Mouse (Mus musculus) CH12.LX (cell line): ENCODE measurements around the gene Tmem50a. TPM values are rescaled to one million over a fixed set of nuclear protein-coding genes. Genes with fewer than 3 reads are reported as not detected.
A peak's percentile ranks its signal among the peaks of the same experiment; 100 is the strongest.

Experiments used
- DNase-seq: peaks from one replicate; pipeline ENCODE4 v3.0.0-alpha.2; 2013; ENCODE audit errors: extremely low read depth
- H3K27ac ChIP-seq: 2 replicates; pipeline ENCODE4 v1.5.1; 2012; ENCODE audit warnings: low read depth, mild to moderate bottlenecking, control low read depth, moderate library complexity; ENCODE audit not compliant: insufficient read depth
- H3K27me3 ChIP-seq: replicated peaks from 2 replicates; pipeline ENCODE3; 2012; ENCODE audit warnings: inconsistent platforms
- H3K36me3 ChIP-seq, 2 experiments: replicated peaks in 1 of 2; 2 replicates each; pipeline versions ENCODE3 to v1.6.1; 2012; ENCODE audit warnings: inconsistent platforms in 1 of 2, low read length in 1 of 2, mild to moderate bottlenecking in 1 of 2, mixed read lengths in 1 of 2, moderate library complexity in 1 of 2; ENCODE audit not compliant: control insufficient read depth in 1 of 2, insufficient read depth in 1 of 2
- H3K4me1 ChIP-seq, 2 experiments: 2 replicates each; pipeline ENCODE4 v1.6.1; 2012; ENCODE audit warnings: inconsistent platforms in 1 of 2, moderate library complexity in 1 of 2; ENCODE audit not compliant: insufficient read depth in 2 of 2, control insufficient read depth in 1 of 2
- H3K4me2 ChIP-seq: 2 replicates; pipeline ENCODE4 v1.6.1; 2012; ENCODE audit warnings: low read depth, mild to moderate bottlenecking, control low read depth; ENCODE audit not compliant: poor library complexity, insufficient read depth, severe bottlenecking
- H3K4me3 ChIP-seq, 3 experiments: fragments of 150-350 bp in 1 of 3; sonication (generic) in 1 of 3; replicated peaks in 1 of 3; 2 replicates each; pipeline versions ENCODE3 to v1.5.1; 2011 to 2012; ENCODE audit warnings: low read depth in 2 of 3, low read length in 2 of 3, mild to moderate bottlenecking in 2 of 3, moderate library complexity in 2 of 3, control low read depth in 1 of 3, improper control_type of control experiment in 1 of 3, inconsistent platforms in 1 of 3, mixed read lengths in 1 of 3; ENCODE audit not compliant: poor library complexity in 1 of 3
- H3K79me2 ChIP-seq: replicated peaks from 2 replicates; pipeline ENCODE4 v1.6.1; 2012; ENCODE audit warnings: mild to moderate bottlenecking, moderate library complexity; ENCODE audit not compliant: control insufficient read depth, poor library complexity, insufficient read depth, severe bottlenecking; ENCODE audit errors: extremely low read depth
- H3K9ac ChIP-seq: 2 replicates; pipeline ENCODE4 v1.6.1; 2012; ENCODE audit warnings: low read depth, mild to moderate bottlenecking, control low read depth, moderate library complexity; ENCODE audit not compliant: insufficient read depth
- H3K9me3 ChIP-seq: replicated peaks from 2 replicates; pipeline ENCODE3; 2012; ENCODE audit warnings: low read length, inconsistent platforms, mixed read lengths
- CTCF ChIP-seq, 2 experiments: IDR thresholded peaks in 1 of 2; conservative IDR thresholded peaks in 1 of 2; 2 replicates each; pipeline ENCODE4 v1.5.1; 2011 to 2012; ENCODE audit warnings: low read depth in 2 of 2, low read length in 2 of 2, improper control_type of control experiment in 1 of 2, inconsistent platforms in 1 of 2, mild to moderate bottlenecking in 1 of 2, moderate library complexity in 1 of 2
- ELF1 ChIP-seq: IDR thresholded peaks from 2 replicates; pipeline ENCODE4 v1.6.1; 2014; ENCODE audit warnings: low read depth, mild to moderate bottlenecking, inconsistent platforms, low read length, improper control_type of control experiment
- GABPA ChIP-seq: IDR thresholded peaks from 2 replicates; pipeline ENCODE4 v1.6.1; 2012; ENCODE audit warnings: low read depth, low read length, improper control_type of control experiment, inconsistent platforms; ENCODE audit not compliant: insufficient replicate concordance
- IRF4 ChIP-seq: IDR thresholded peaks from 2 replicates; pipeline ENCODE4 v1.6.1; 2014; ENCODE audit warnings: low read depth, mild to moderate bottlenecking, inconsistent platforms, low read length, improper control_type of control experiment
- JUND ChIP-seq: conservative IDR thresholded peaks from 2 replicates; pipeline ENCODE4 v1.6.1; 2011; ENCODE audit warnings: low read depth, low read length, improper control_type of control experiment
- KAT2A ChIP-seq: IDR thresholded peaks from 2 replicates; pipeline ENCODE4 v1.6.1; 2012; ENCODE audit warnings: low read length, improper control_type of control experiment, inconsistent platforms; ENCODE audit not compliant: insufficient replicate concordance
- MAFK ChIP-seq: IDR thresholded peaks from 2 replicates; pipeline ENCODE4 v1.6.1; 2011; ENCODE audit warnings: low read length, improper control_type of control experiment; ENCODE audit not compliant: insufficient replicate concordance
- MEF2A ChIP-seq: IDR thresholded peaks from 2 replicates; pipeline ENCODE4 v1.6.1; 2014; ENCODE audit warnings: low read depth, mild to moderate bottlenecking, inconsistent platforms, low read length, improper control_type of control experiment, borderline replicate concordance
- MYC ChIP-seq: IDR thresholded peaks from 2 replicates; pipeline ENCODE4 v1.6.1; 2011; ENCODE audit warnings: low read depth, mild to moderate bottlenecking, improper control_type of control experiment, low read length
- NELFE ChIP-seq: IDR thresholded peaks from 2 replicates; pipeline ENCODE4 v1.6.1; 2011; ENCODE audit warnings: low read depth, low read length, improper control_type of control experiment
- NRF1 ChIP-seq: IDR thresholded peaks from 2 replicates; pipeline ENCODE4 v1.6.1; 2014; ENCODE audit warnings: low read depth, mild to moderate bottlenecking, inconsistent platforms, low read length, improper control_type of control experiment, moderate library complexity
- POLR2A ChIP-seq: IDR thresholded peaks from 2 replicates; pipeline ENCODE4 v1.6.1; 2011; ENCODE audit warnings: low read depth, mild to moderate bottlenecking, improper control_type of control experiment, low read length
- RAD21 ChIP-seq: IDR thresholded peaks from 2 replicates; pipeline ENCODE4 v1.6.1; 2011; ENCODE audit warnings: low read depth, mild to moderate bottlenecking, low read length, improper control_type of control experiment, moderate library complexity
- SIN3A ChIP-seq: IDR thresholded peaks from 2 replicates; pipeline ENCODE4 v1.6.1; 2012; ENCODE audit warnings: low read length, improper control_type of control experiment, inconsistent platforms
- SMC3 ChIP-seq: IDR thresholded peaks from 2 replicates; pipeline ENCODE4 v1.6.1; 2011; ENCODE audit warnings: low read depth, low read length, improper control_type of control experiment
- TBP ChIP-seq: conservative IDR thresholded peaks from 2 replicates; pipeline ENCODE4 v1.6.1; 2011; ENCODE audit warnings: low read depth, low read length, improper control_type of control experiment
- TCF12 ChIP-seq: IDR thresholded peaks from 2 replicates; pipeline ENCODE4 v1.6.1; 2014; ENCODE audit warnings: low read depth, mild to moderate bottlenecking, inconsistent platforms, low read length, improper control_type of control experiment
- UBTF ChIP-seq: IDR thresholded peaks from 2 replicates; pipeline ENCODE4 v1.6.1; 2012; ENCODE audit warnings: low read depth, mild to moderate bottlenecking, inconsistent platforms, low read length, improper control_type of control experiment, moderate library complexity
- ZMIZ1 ChIP-seq: IDR thresholded peaks from 2 replicates; pipeline ENCODE4 v1.6.1; 2012; ENCODE audit warnings: low read depth, mild to moderate bottlenecking, inconsistent platforms, low read length, improper control_type of control experiment
- dilution Hi-C: fragments of 300-500 bp; cut with MboI; formaldehyde crosslinking; loops from 2 replicates; pipeline ENCODE4 v1.14.3; 2020; ENCODE audit warnings: low sequenced_read_pairs; ENCODE audit not compliant: extremely low pct_unique_long_range_greater_than_20kb, extremely low pct_ligation_motif_present
- in situ Hi-C: fragments of 300-500 bp; cut with MboI; formaldehyde crosslinking; loops from 3 replicates; pipeline ENCODE4 v1.14.3; 2019; ENCODE audit warnings: low sequenced_read_pairs, low pct_ligation_motif_present, low pct_unique_long_range_greater_than_20kb, mixed read lengths
- polyA plus RNA-seq: library from polyadenylated mRNA; unstranded; fragments of >175 nt; gene quantifications from 2 replicates; pipeline ENCODE4 v1.2.1, GENCODE M21; 2012; ENCODE audit warnings: low read depth; ENCODE audit not compliant: insufficient read length
- total RNA-seq, 2 experiments: library from RNA; depleted of rRNA; stranded (reverse); fragments of 300-350 nt in 1 of 2; fragments of >200 nt in 1 of 2; gene quantifications; 2 replicates each; pipeline ENCODE4 v1.2.3; 2012 to 2014

Gene Tmem50a
- total and polyA plus RNA-seq, 3 experiments: 95.8 to 133 (median 131) TPM

DNA sequence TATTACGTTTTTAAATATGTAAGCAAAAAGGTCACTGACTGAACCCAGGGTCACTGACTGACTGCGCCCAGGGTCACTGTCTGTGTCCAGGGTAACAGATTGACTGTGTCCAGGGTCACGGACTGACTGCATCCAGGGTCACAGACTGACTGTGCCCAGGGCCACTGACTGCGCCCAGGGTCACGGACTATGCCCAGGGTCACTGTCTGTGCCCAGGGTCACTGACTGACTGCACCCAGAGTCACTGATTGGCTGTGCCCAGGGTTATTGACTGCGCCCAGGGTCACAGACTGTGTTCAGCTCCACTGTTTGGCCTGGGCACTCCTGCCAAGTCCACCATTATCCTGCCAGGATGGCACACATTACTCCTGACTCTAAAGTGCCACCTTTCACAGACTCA lies 17.6 kb downstream of the Tmem50a start:
- Histone ChIP-seq H3K9ac (no peak overlapping the region), H3K4me3 (no peak overlapping the region), H3K27ac (no peak overlapping the region), H3K27me3 (no peaks in the 10 kb centered on the region), H3K9me3 (no peaks in the 10 kb centered on the region), H3K79me2 (no peaks in the 10 kb centered on the region), H3K36me3 (peaks cover 53 to 79% of the 10 kb centered on the region in 2 experiments), H3K4me1 (no peaks in the 10 kb centered on the region), H3K4me2 (no peak overlapping the region)
- no peak for DNase-seq
- in situ Hi-C loops (no loop called here), dilution Hi-C loops (no loop called here)
- TF ChIP-seq TCF12: no peak
- no peak for TF ChIP-seq KAT2A
- TF ChIP-seq NELFE: no peak
- no peak for TF ChIP-seq UBTF
- no peak for TF ChIP-seq SIN3A
- TF ChIP-seq GABPA: no peak
- no peak for TF ChIP-seq NRF1
- TF ChIP-seq TBP: no peak
- no peak for TF ChIP-seq POLR2A
- TF ChIP-seq ZMIZ1: no peak
- TF ChIP-seq ELF1: no peak
- no peak for TF ChIP-seq RAD21
- TF ChIP-seq, all 38 proteins: peak for 0

- no peaks in the 10 kb centered on the region for H3K4me1 ChIP-seq
- DNase-seq: peak; percentile 77
- TF ChIP-seq JUND (no peak), TCF12 (0 out of 2 replicates have a peak, but pooled peaks have one; percentile 11), SMC3 (peak; percentile 69), RAD21 (peak; percentile 79), MEF2A (no peak), NRF1 (no peak), MAFK (no peak), IRF4 (no peak), MYC (0 out of 2 replicates have a peak, but pooled peaks have one; percentile 40), CTCF (conservative IDR thresholded peaks at IDR 0.05 in 1 of 2, IDR thresholded peaks at IDR 0.05 in 1 of 2; ENCODE audit: low read depth in 2 of 2, low read length in 2 of 2) (peak; percentile 84 to 97)
- TF ChIP-seq, all 38 proteins: peak for 5
- H3K4me2 ChIP-seq: no peak overlapping the region
- no peaks in the 10 kb centered on the region for H3K9me3 ChIP-seq
- H3K27ac ChIP-seq: no peak overlapping the region
- H3K9ac ChIP-seq: no peak overlapping the region
- H3K27me3 ChIP-seq: no peaks in the 10 kb centered on the region
- peaks cover 17 to 48% of the 10 kb centered on the region in 2 experiments for H3K36me3 ChIP-seq
- H3K4me3 ChIP-seq: no peak overlapping the region
- H3K79me2 ChIP-seq: no peaks in the 10 kb centered on the region
- in situ Hi-C loops: no loop called here
- dilution Hi-C loops: no loop called here
Observed at GRCm38 (mm10) chr4:134892096-134892495, 22.7 kb downstream of the Tmem50a start.
